Mouse (Mus musculus): ENCODE data around the gene Ralgapa1. TPM values are rescaled to one million over a fixed set of nuclear protein-coding genes. Genes with fewer than 3 reads are reported as not detected.

Ralgapa1 gene
- 3.6 TPM for polyA plus RNA-seq (2012; fragmentation: generic; extraction: Trizol)
- long read RNA-seq, experiment 1, partial matches to known transcripts = 1 of 4 reads
- long read RNA-seq, experiment 1, other reads (novel, unspliced or antisense) = 2 of 4 reads
- long read RNA-seq, experiment 2, partial matches to known transcripts = 2 of 4 reads
- long read RNA-seq, experiment 2, other reads (novel, unspliced or antisense) = 2 of 4 reads

GRCm38 (mm10) chr12:55820661-55821314 is at the start of gene Ralgapa1:
TSS of gene Ralgapa1 (minus strand) at chr12:55821167.
- peak; percentile 5 for TF ChIP-seq CTCF (IDR thresholded peaks at IDR 0.05; ENCODE audit: control insufficient read depth, insufficient read depth, insufficient read length)
- TF ChIP-seq MYOG (IDR thresholded peaks at IDR 0.05; ENCODE audit: control insufficient read depth, extremely low read depth, insufficient read length) = no peak
- TF ChIP-seq MAX (IDR thresholded peaks at IDR 0.05) = peak; percentile 17
- Histone ChIP-seq H3K79me3 (ENCODE audit: low read depth) (peaks cover 18% of the 10 kb centered on the region), H3K36me3 (ENCODE audit: control insufficient read depth, insufficient read depth) (no peaks in the 10 kb centered on the region), H3K79me2 (ENCODE audit: control insufficient read depth, insufficient read depth) (peaks cover 35% of the 10 kb centered on the region), H3K27me3 (ENCODE audit: control insufficient read depth, insufficient read depth, insufficient read length) (no peaks in the 10 kb centered on the region), H3ac (ENCODE audit: control insufficient read depth, insufficient read length, low read depth) (peak within 1 kb of the TSS; percentile 84), H3K4me3 (ENCODE audit: insufficient read depth, poor library complexity, severe bottlenecking) (peak within 1 kb of the TSS; percentile 89)

GRCm38 (mm10) chr12:55869622-55870322 is 48.8 kb upstream of the Ralgapa1 start:
- H3K4me3 ChIP-seq (ENCODE audit: insufficient read depth, poor library complexity, severe bottlenecking) = no peak overlapping the region
- no peaks in the 10 kb centered on the region for H3K79me3 ChIP-seq (ENCODE audit: low read depth)
- TF ChIP-seq FOSL1 (IDR thresholded peaks at IDR 0.05; ENCODE audit: insufficient read depth, low read length, poor library complexity, severe bottlenecking) = no peak
- no peak for TF ChIP-seq MAX (IDR thresholded peaks at IDR 0.05)
- TF ChIP-seq MYOD1 (IDR thresholded peaks at IDR 0.05; ENCODE audit: control insufficient read depth, insufficient read length, low read depth) = no peak
- TF ChIP-seq MYOG (IDR thresholded peaks at IDR 0.05; ENCODE audit: control insufficient read depth, extremely low read depth, insufficient read length) = no peak
- no peak for TF ChIP-seq CTCF (IDR thresholded peaks at IDR 0.05; ENCODE audit: control insufficient read depth, insufficient read depth, insufficient read length)
- TF ChIP-seq USF1 (IDR thresholded peaks at IDR 0.05; ENCODE audit: low read depth) = no peak
- TF ChIP-seq CEBPB (IDR thresholded peaks at IDR 0.05; ENCODE audit: low read depth) = no peak
- no peaks in the 10 kb centered on the region for H3K79me2 ChIP-seq (ENCODE audit: control insufficient read depth, insufficient read depth)
- no peak overlapping the region for H3ac ChIP-seq (ENCODE audit: control insufficient read depth, insufficient read length, low read depth)
- no peaks in the 10 kb centered on the region for H3K27me3 ChIP-seq (ENCODE audit: control insufficient read depth, insufficient read depth, insufficient read length)
- peaks cover 37% of the 10 kb centered on the region for H3K36me3 ChIP-seq (ENCODE audit: control insufficient read depth, insufficient read depth)

- H3K4me3 ChIP-seq (ENCODE audit: insufficient read depth, poor library complexity, severe bottlenecking) = no peak overlapping the region
- H3K36me3 ChIP-seq (ENCODE audit: control insufficient read depth, insufficient read depth) = peaks cover 42% of the 10 kb centered on the region
- TF ChIP-seq MAX (IDR thresholded peaks at IDR 0.05) = no peak
- TF ChIP-seq USF1 (IDR thresholded peaks at IDR 0.05; ENCODE audit: low read depth) = no peak
- no peak for TF ChIP-seq CTCF (IDR thresholded peaks at IDR 0.05; ENCODE audit: control insufficient read depth, insufficient read depth, insufficient read length)
- TF ChIP-seq CEBPB (IDR thresholded peaks at IDR 0.05; ENCODE audit: low read depth) = no peak
- no peak for TF ChIP-seq FOSL1 (IDR thresholded peaks at IDR 0.05; ENCODE audit: insufficient read depth, low read length, poor library complexity, severe bottlenecking)
- no peak for TF ChIP-seq MYOD1 (IDR thresholded peaks at IDR 0.05; ENCODE audit: control insufficient read depth, insufficient read length, low read depth)
- no peak for TF ChIP-seq MYOG (IDR thresholded peaks at IDR 0.05; ENCODE audit: control insufficient read depth, extremely low read depth, insufficient read length)
- H3K79me2 ChIP-seq (ENCODE audit: control insufficient read depth, insufficient read depth) = no peaks in the 10 kb centered on the region
- no peaks in the 10 kb centered on the region for H3K79me3 ChIP-seq (ENCODE audit: low read depth)
- H3K27me3 ChIP-seq (ENCODE audit: control insufficient read depth, insufficient read depth, insufficient read length) = no peaks in the 10 kb centered on the region
- H3ac ChIP-seq (ENCODE audit: control insufficient read depth, insufficient read length, low read depth) = no peak overlapping the region
These were observed 46.8 kb upstream of the Ralgapa1 start for GRCm38 (mm10) chr12:55867738-55868137.

GRCm38 (mm10) chr12:55860631-55861030 is 39.7 kb upstream of the Ralgapa1 start:
- TF ChIP-seq USF1 (IDR thresholded peaks at IDR 0.05; ENCODE audit: low read depth) (no peak), MAX (IDR thresholded peaks at IDR 0.05) (no peak), CTCF (IDR thresholded peaks at IDR 0.05; ENCODE audit: control insufficient read depth, insufficient read depth, insufficient read length) (no peak), CEBPB (IDR thresholded peaks at IDR 0.05; ENCODE audit: low read depth) (no peak), MYOG (IDR thresholded peaks at IDR 0.05; ENCODE audit: control insufficient read depth, extremely low read depth, insufficient read length) (no peak), FOSL1 (IDR thresholded peaks at IDR 0.05; ENCODE audit: insufficient read depth, low read length, poor library complexity, severe bottlenecking) (no peak), MYOD1 (IDR thresholded peaks at IDR 0.05; ENCODE audit: control insufficient read depth, insufficient read length, low read depth) (no peak)
- no peaks in the 10 kb centered on the region for H3K79me2 ChIP-seq (ENCODE audit: control insufficient read depth, insufficient read depth)
- no peaks in the 10 kb centered on the region for H3K27me3 ChIP-seq (ENCODE audit: control insufficient read depth, insufficient read depth, insufficient read length)
- no peak overlapping the region for H3ac ChIP-seq (ENCODE audit: control insufficient read depth, insufficient read length, low read depth)
- H3K79me3 ChIP-seq (ENCODE audit: low read depth) = peaks cover 4% of the 10 kb centered on the region
- H3K4me3 ChIP-seq (ENCODE audit: insufficient read depth, poor library complexity, severe bottlenecking) = no peak overlapping the region
- H3K36me3 ChIP-seq (ENCODE audit: control insufficient read depth, insufficient read depth) = peaks cover 48% of the 10 kb centered on the region

- Histone ChIP-seq H3K27me3 (ENCODE audit: control insufficient read depth, insufficient read depth, insufficient read length) (no peaks in the 10 kb centered on the region), H3K79me3 (ENCODE audit: low read depth) (peaks cover 4% of the 10 kb centered on the region), H3ac (ENCODE audit: control insufficient read depth, insufficient read length, low read depth) (no peak overlapping the region), H3K4me3 (ENCODE audit: insufficient read depth, poor library complexity, severe bottlenecking) (no peak overlapping the region), H3K79me2 (ENCODE audit: control insufficient read depth, insufficient read depth) (no peaks in the 10 kb centered on the region), H3K36me3 (ENCODE audit: control insufficient read depth, insufficient read depth) (peaks cover 49% of the 10 kb centered on the region)
- TF ChIP-seq USF1 (IDR thresholded peaks at IDR 0.05; ENCODE audit: low read depth) = no peak
- no peak for TF ChIP-seq CTCF (IDR thresholded peaks at IDR 0.05; ENCODE audit: control insufficient read depth, insufficient read depth, insufficient read length)
- no peak for TF ChIP-seq MYOD1 (IDR thresholded peaks at IDR 0.05; ENCODE audit: control insufficient read depth, insufficient read length, low read depth)
- TF ChIP-seq MAX (IDR thresholded peaks at IDR 0.05) = no peak
- no peak for TF ChIP-seq FOSL1 (IDR thresholded peaks at IDR 0.05; ENCODE audit: insufficient read depth, low read length, poor library complexity, severe bottlenecking)
- TF ChIP-seq CEBPB (IDR thresholded peaks at IDR 0.05; ENCODE audit: low read depth) = no peak
- no peak for TF ChIP-seq MYOG (IDR thresholded peaks at IDR 0.05; ENCODE audit: control insufficient read depth, extremely low read depth, insufficient read length)
These were observed 38.7 kb upstream of the Ralgapa1 start for GRCm38 (mm10) chr12:55859409-55860349.

Data from C2C12 (cell line).